In genomic region chr3:127355252-127355651, GRCm38 (mm10) we compare ENCODE assay signal across 12 mouse cellular contexts.
DNase-seq lines count a peak whose midpoint lies in the region; ATAC-seq and TF ChIP-seq lines count a peak whose summit lies in the region.
"Had no signal": no experiment of that assay in that cellular context is flagged by ENCODE, and none has a peak within 500 bp of the region (broad histone marks: within the 10 kb centered on the region; RNA-seq: fewer than 3 reads in every experiment).

No protein-coding gene starts in this region.

- H3K36me3 ChIP-seq in neural tube, embryonic 13.5 days = no peaks in the 10 kb centered on the region
- H3K36me3 ChIP-seq in liver, embryonic 15.5 days (replicated peaks) = no peaks in the 10 kb centered on the region
- no peaks in the 10 kb centered on the region for H3K36me3 ChIP-seq in splenic B cell, adult 2 months (ENCODE audit: control insufficient read depth, insufficient read depth, low read length, poor library complexity, severe bottlenecking)
- H3K36me3 ChIP-seq in midbrain, postnatal 0 days (ENCODE audit: insufficient read depth, low read length) = no peaks in the 10 kb centered on the region
- H3K36me3 ChIP-seq: lung, embryonic 15.5 days had no signal

- WGBS in neural tube, embryonic 13.5 days = 37% methylated on average over 5 of the region's 5 CpGs
- 12% methylated on average over 5 of the region's 5 CpGs for WGBS in liver, embryonic 15.5 days (ENCODE audit: insufficient replicate concordance)
- 55% methylated on average over 5 of the region's 5 CpGs for WGBS in midbrain, postnatal 0 days

- DNase-seq in heart, adult 9 months (ENCODE audit: low spot score in 2 of 2) = peak; percentile 34 to 61
- DNase-seq in heart, postnatal 25 days (ENCODE audit: low spot score) = no peak
- no peak for DNase-seq in neural tube, embryonic 10.5 days (ENCODE audit: extremely low spot score, low spot score)
- DNase-seq in splenic B cell, adult 2 months (ENCODE audit: low read depth, low spot score) = peak; percentile 0
- no peak for DNase-seq in midbrain, postnatal 0 days (ENCODE audit: low spot score)
- no peak for DNase-seq in cerebellum, postnatal 25 days
- DNase-seq: adrenal gland, adult 8-10 months; thymus, adult 18-20 months had no signal

- peaks cover 16% of the 10 kb centered on the region for H3K4me1 ChIP-seq in neural tube, embryonic 13.5 days (replicated peaks)
- no peaks in the 10 kb centered on the region for H3K4me1 ChIP-seq in liver, embryonic 15.5 days (replicated peaks)
- H3K4me1 ChIP-seq in midbrain, postnatal 0 days (ENCODE audit: insufficient read depth, low read length) = no peaks in the 10 kb centered on the region
- H3K4me1 ChIP-seq: lung, embryonic 15.5 days had no signal

- no peak overlapping the region for H3K9ac ChIP-seq in neural tube, embryonic 13.5 days
- no peak overlapping the region for H3K9ac ChIP-seq in liver, embryonic 15.5 days
- no peak overlapping the region for H3K9ac ChIP-seq in midbrain, postnatal 0 days (replicated peaks; ENCODE audit: low read length, poor library complexity, severe bottlenecking)
- H3K9ac ChIP-seq: lung, embryonic 15.5 days had no signal

- H3K27me3 ChIP-seq in neural tube, embryonic 13.5 days = no peaks in the 10 kb centered on the region
- H3K27me3 ChIP-seq in liver, embryonic 15.5 days = no peaks in the 10 kb centered on the region
- no peaks in the 10 kb centered on the region for H3K27me3 ChIP-seq in splenic B cell, adult 2 months (ENCODE audit: control insufficient read depth, insufficient read depth, low read length, poor library complexity, severe bottlenecking)
- H3K27me3 ChIP-seq in midbrain, postnatal 0 days (ENCODE audit: insufficient read depth, low read length) = no peaks in the 10 kb centered on the region
- H3K27me3 ChIP-seq: lung, embryonic 15.5 days had no signal

- TF ChIP-seq CTCF in midbrain, postnatal 0 days (IDR thresholded peaks at IDR 0.05) = no peak

- no peaks in the 10 kb centered on the region for H3K9me3 ChIP-seq in neural tube, embryonic 13.5 days
- no peaks in the 10 kb centered on the region for H3K9me3 ChIP-seq in liver, embryonic 15.5 days (replicated peaks)
- H3K9me3 ChIP-seq in midbrain, postnatal 0 days (ENCODE audit: low read length) = no peaks in the 10 kb centered on the region
- H3K9me3 ChIP-seq: lung, embryonic 15.5 days had no signal

- peak; percentile 36; the same call in 1 of the 2 replicates for ATAC-seq in neural tube, embryonic 13.5 days (ENCODE audit: low read depth)
- ATAC-seq in liver, embryonic 15.5 days (ENCODE audit: insufficient read depth) = peak; percentile 56
- ATAC-seq in midbrain, postnatal 0 days (ENCODE audit: low FRiP score) = no peak
- ATAC-seq: forebrain, embryonic 14.5 days had no signal

- H3K4me2 ChIP-seq in neural tube, embryonic 13.5 days = no peak overlapping the region
- no peak overlapping the region for H3K4me2 ChIP-seq in liver, embryonic 15.5 days
- no peak overlapping the region for H3K4me2 ChIP-seq in midbrain, postnatal 0 days (ENCODE audit: low read depth, low read length, poor library complexity, severe bottlenecking)
- H3K4me2 ChIP-seq: lung, embryonic 15.5 days had no signal

- intact Hi-C loops in heart, postnatal 25 days (cut with DNase I) = no loop called here

- H3K27ac ChIP-seq in neural tube, embryonic 13.5 days (replicated peaks) = peak overlapping the region; percentile 38
- H3K27ac ChIP-seq in liver, embryonic 15.5 days (replicated peaks) = no peak overlapping the region
- no peak overlapping the region for H3K27ac ChIP-seq in midbrain, postnatal 0 days (ENCODE audit: low read depth, low read length)
- H3K27ac ChIP-seq: lung, embryonic 15.5 days had no signal

- H3K4me3 ChIP-seq in neural tube, embryonic 13.5 days = no peak overlapping the region
- H3K4me3 ChIP-seq in liver, embryonic 15.5 days (replicated peaks) = no peak overlapping the region
- H3K4me3 ChIP-seq in midbrain, postnatal 0 days (ENCODE audit: low read depth, low read length) = no peak overlapping the region
- H3K4me3 ChIP-seq: lung, embryonic 15.5 days had no signal

Comparison
In these comparisons a context has a peak if more than half of its experiments do, and no peak if none do; other contexts are left out.
1. DNase-seq: peak in heart, adult 9 months (2 of 2) and splenic B cell, adult 2 months (single experiment); none in heart, postnatal 25 days (single experiment), neural tube, embryonic 10.5 days (single experiment), midbrain, postnatal 0 days (single experiment) and cerebellum, postnatal 25 days (0 of 2).